Mouse (Mus musculus) small intestine, adult 2 months (tissue): ENCODE measurements at regions not wholly inside any gene's neighbourhood (a gene's known extent, or its start where the extent isn't known, plus 50 kb on each side); places are given as distances from the start of the nearest gene placed in this dataset.
A peak's percentile ranks its signal among the peaks of the same experiment; 100 is the strongest.

Source experiments
- H3K27ac ChIP-seq: fragments of 200-500 bp; 2 replicates; pipeline ENCODE4 v1.5.1; 2012; ENCODE audit warnings: low read depth, low read length, control low read depth, inconsistent platforms; ENCODE audit not compliant: insufficient read depth
- H3K27me3 ChIP-seq: fragments of 200-500 bp; 2 replicates; pipeline ENCODE4 v1.6.1; 2012; ENCODE audit warnings: mild to moderate bottlenecking, moderate library complexity, low read length, inconsistent platforms; ENCODE audit not compliant: control insufficient read depth, insufficient read depth
- H3K36me3 ChIP-seq: fragments of 200-500 bp; 2 replicates; pipeline ENCODE4 v1.6.1; 2012; ENCODE audit warnings: mild to moderate bottlenecking, low read length, control low read depth, inconsistent platforms; ENCODE audit not compliant: control insufficient read depth, insufficient read depth
- H3K4me1 ChIP-seq: fragments of 200-500 bp; 2 replicates; pipeline ENCODE4 v1.6.1; 2012; ENCODE audit warnings: low read length, inconsistent platforms, mixed read lengths; ENCODE audit not compliant: control insufficient read depth, insufficient read depth, insufficient read length
- H3K4me3 ChIP-seq: fragments of 200-500 bp; 2 replicates; pipeline ENCODE4 v1.5.1; 2012; ENCODE audit warnings: low read depth, mild to moderate bottlenecking, control low read depth, inconsistent platforms, low read length, moderate library complexity
- CTCF ChIP-seq: fragments of 200-500 bp; IDR thresholded peaks from 2 replicates; pipeline ENCODE4 v1.5.1; 2012; ENCODE audit warnings: low read depth, mild to moderate bottlenecking, control low read depth, inconsistent platforms, low read length, moderate library complexity, mixed read lengths; ENCODE audit not compliant: insufficient replicate concordance, insufficient read length; ENCODE audit errors: extremely low read depth
- POLR2A ChIP-seq: fragments of 200-500 bp; IDR thresholded peaks from 2 replicates; pipeline ENCODE4 v1.6.1; 2012; ENCODE audit warnings: low read depth, mild to moderate bottlenecking, control low read depth, inconsistent platforms, low read length, moderate library complexity
- WGBS: fragments of 180-500 bp; shearing (Covaris S2); methylation state at CpG from one replicate; pipeline ENCODE4 v1.1.7; 2018; 5-methylcytosine and 5-hydroxymethylcytosine counted together

GRCm38 (mm10) chr13:52047937-52048336 is 201.5 kb downstream of the Gadd45g start:
- H3K27me3 ChIP-seq: no peaks in the 10 kb centered on the region
- H3K36me3 ChIP-seq: no peaks in the 10 kb centered on the region
- no peak overlapping the region for H3K4me3 ChIP-seq
- 58% methylated on average over 6 of the region's 6 CpGs for WGBS
- TF ChIP-seq CTCF: no peak
- TF ChIP-seq POLR2A: no peak
- H3K27ac ChIP-seq: no peak overlapping the region
- H3K4me1 ChIP-seq: peaks cover 7% of the 10 kb centered on the region; the same call in 1 of the 2 replicates

GRCm38 (mm10) chr13:52048777-52049176 is 202.3 kb downstream of the Gadd45g start:
- Histone ChIP-seq H3K27me3 (no peaks in the 10 kb centered on the region), H3K27ac (no peak overlapping the region), H3K4me1 (peaks cover 7% of the 10 kb centered on the region; the same call in 1 of the 2 replicates), H3K4me3 (no peak overlapping the region), H3K36me3 (no peaks in the 10 kb centered on the region)
- 30% methylated on average over 3 of the region's 3 CpGs for WGBS
- no peak for TF ChIP-seq POLR2A

- Histone ChIP-seq H3K4me3 (no peak overlapping the region), H3K4me1 (peaks cover 7% of the 10 kb centered on the region; the same call in 1 of the 2 replicates), H3K36me3 (no peaks in the 10 kb centered on the region), H3K27ac (no peak overlapping the region), H3K27me3 (no peaks in the 10 kb centered on the region)
- TF ChIP-seq POLR2A: no peak
- no peak for TF ChIP-seq CTCF
- 96% methylated on average over 2 of the region's 2 CpGs for WGBS
Measured at GRCm38 (mm10) chr13:52049249-52049648, 202.8 kb downstream of the Gadd45g start.

- no peak overlapping the region for H3K27ac ChIP-seq
Measured at GRCm38 (mm10) chr13:52055741-52056140, 209.3 kb downstream of the Gadd45g start.

DNA sequence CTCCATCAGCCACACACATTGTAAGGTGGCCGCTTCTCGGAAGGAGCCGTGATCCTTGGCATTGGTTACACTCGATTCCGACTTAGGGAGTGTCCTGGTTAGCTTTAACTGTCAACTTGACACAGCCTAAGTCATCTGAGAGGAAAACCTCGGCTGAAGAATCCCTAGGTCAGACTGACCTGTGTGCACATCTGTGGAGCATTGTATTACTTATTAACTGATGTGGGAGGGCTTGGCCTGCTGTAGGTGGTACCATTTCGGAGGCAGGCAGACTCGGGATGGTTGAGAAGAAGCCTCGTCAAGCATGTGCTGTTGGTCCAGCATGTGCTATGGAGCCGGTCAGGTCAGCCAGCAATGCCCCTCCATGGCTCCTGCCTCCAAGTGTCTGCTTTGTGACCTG is 211.0 kb downstream of the Gadd45g start:
- H3K27me3 ChIP-seq: no peaks in the 10 kb centered on the region
- H3K27ac ChIP-seq: no peak overlapping the region
- no peak for TF ChIP-seq POLR2A
- TF ChIP-seq CTCF: no peak
- 60% methylated on average over 10 of the region's 10 CpGs for WGBS
- H3K4me3 ChIP-seq: no peak overlapping the region
- no peaks in the 10 kb centered on the region for H3K36me3 ChIP-seq
- peaks cover 28% of the 10 kb centered on the region for H3K4me1 ChIP-seq

More at GRCm38 (mm10) chr13:52055741-52056140, 209.3 kb downstream of the Gadd45g start:
- no peaks in the 10 kb centered on the region for H3K27me3 ChIP-seq
- peaks cover 13% of the 10 kb centered on the region for H3K4me1 ChIP-seq
- no peak overlapping the region for H3K4me3 ChIP-seq
- WGBS: 89% methylated on average over 8 of the region's 8 CpGs
- TF ChIP-seq POLR2A (no peak), CTCF (no peak)
- H3K36me3 ChIP-seq: no peaks in the 10 kb centered on the region

DNA sequence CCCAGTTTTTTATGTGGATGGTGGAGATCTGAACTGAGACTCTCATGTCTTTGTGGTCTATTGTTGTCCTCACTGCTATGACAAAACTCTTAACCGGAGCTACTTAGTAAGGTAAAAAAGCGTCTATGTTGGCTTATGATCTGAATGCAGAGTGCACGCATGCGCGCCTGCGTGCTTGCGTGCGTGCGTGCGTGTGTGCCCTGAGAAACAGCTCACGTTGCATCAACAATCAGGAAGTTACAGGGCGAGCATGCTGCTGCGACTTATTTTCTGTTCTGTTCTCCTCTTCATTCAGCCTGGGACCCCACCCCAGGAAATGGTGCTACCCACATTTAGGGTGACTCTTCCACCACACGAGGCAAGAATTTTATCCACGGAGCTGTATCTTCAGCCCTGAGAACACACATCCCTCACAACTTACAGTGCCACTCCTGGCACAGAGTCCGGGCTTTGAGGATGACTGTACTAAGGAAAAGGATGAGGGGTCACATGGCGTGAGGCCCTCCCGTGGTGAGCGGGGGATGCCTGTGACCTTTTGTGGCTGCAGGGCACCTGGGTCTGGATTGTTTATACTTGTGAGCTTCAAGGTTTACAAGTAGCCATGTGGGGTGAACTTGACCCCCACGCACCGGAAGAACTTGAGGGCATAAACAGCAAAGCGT is 213.4 kb downstream of the Gadd45g start:
- Histone ChIP-seq H3K36me3 (no peaks in the 10 kb centered on the region), H3K27me3 (no peaks in the 10 kb centered on the region), H3K4me1 (peaks cover 30% of the 10 kb centered on the region), H3K27ac (peak overlapping the region; percentile 76), H3K4me3 (no peak overlapping the region)
- WGBS: 62% methylated on average over 22 of the region's 22 CpGs
- TF ChIP-seq CTCF (no peak), POLR2A (no peak)

- no peaks in the 10 kb centered on the region for H3K27me3 ChIP-seq
- peak overlapping the region; percentile 76 for H3K27ac ChIP-seq
- 11% methylated on average over 10 of the region's 10 CpGs for WGBS
- no peaks in the 10 kb centered on the region for H3K36me3 ChIP-seq
- TF ChIP-seq POLR2A (no peak), CTCF (0 out of 2 replicates have a peak, but pooled peaks have one; percentile 4)
- peaks cover 30% of the 10 kb centered on the region for H3K4me1 ChIP-seq
- H3K4me3 ChIP-seq: no peak overlapping the region
Measured at GRCm38 (mm10) chr13:52060418-52060870, 214.0 kb downstream of the Gadd45g start.

GRCm38 (mm10) chr13:52061454-52061853 is 215.0 kb downstream of the Gadd45g start:
- H3K27ac ChIP-seq: peak overlapping the region; percentile 76
- peaks cover 30% of the 10 kb centered on the region for H3K4me1 ChIP-seq
- no peak for TF ChIP-seq CTCF
- TF ChIP-seq POLR2A: no peak
- no peaks in the 10 kb centered on the region for H3K36me3 ChIP-seq
- H3K27me3 ChIP-seq: no peaks in the 10 kb centered on the region
- no peak overlapping the region for H3K4me3 ChIP-seq
